Mouse (Mus musculus) hindbrain, embryonic 13.5 days (tissue): Measurements from ENCODE around the gene Ptprcap. TPM values are rescaled to one million over a fixed set of nuclear protein-coding genes. Genes with fewer than 3 reads are reported as not detected.

Experiments used
- ATAC-seq: fragments of 200-750 bp; cut with Nextera tagmentation; 2 replicates; pipeline ENCODE4 v1.8.0; 2017; ENCODE audit warnings: moderate TSS enrichment; ENCODE audit not compliant: low FRiP score
- H3K27ac ChIP-seq: fragments of 300-500 bp; sonication (generic); 2 replicates; pipeline ENCODE4 v1.5.1; 2015; ENCODE audit warnings: inconsistent platforms, mild to moderate bottlenecking, moderate library complexity
- H3K27me3 ChIP-seq: fragments of 300-500 bp; sonication (generic); 2 replicates; pipeline ENCODE4 v1.6.1; 2015; ENCODE audit warnings: mild to moderate bottlenecking, inconsistent platforms
- H3K36me3 ChIP-seq: fragments of 300-500 bp; sonication (generic); 2 replicates; pipeline ENCODE4 v1.6.1; 2015; ENCODE audit warnings: mild to moderate bottlenecking, inconsistent platforms
- H3K4me1 ChIP-seq: fragments of 300-500 bp; sonication (generic); replicated peaks from 2 replicates; pipeline ENCODE4 v1.6.1; 2015; ENCODE audit warnings: inconsistent platforms
- H3K4me2 ChIP-seq: fragments of 300-500 bp; sonication (generic); 2 replicates; pipeline ENCODE4 v1.6.1; 2015; ENCODE audit warnings: inconsistent platforms, mild to moderate bottlenecking, moderate library complexity
- H3K4me3 ChIP-seq: fragments of 300-500 bp; sonication (generic); 2 replicates; pipeline ENCODE4 v1.5.1; 2015; ENCODE audit warnings: mild to moderate bottlenecking, inconsistent platforms
- H3K9ac ChIP-seq: fragments of 300-500 bp; sonication (generic); 2 replicates; pipeline ENCODE4 v1.6.1; 2015; ENCODE audit warnings: mild to moderate bottlenecking, inconsistent platforms
- H3K9me3 ChIP-seq: fragments of 300-500 bp; sonication (generic); 2 replicates; pipeline ENCODE4 v1.6.1; 2016; ENCODE audit warnings: inconsistent platforms
- WGBS: fragments of 180-500 bp; shearing (Covaris S2); methylation state at CpG from one replicate; pipeline ENCODE4 v1.1.7; 2015; 5-methylcytosine and 5-hydroxymethylcytosine counted together
- polyA plus RNA-seq: library from polyadenylated mRNA; unstranded; fragments of >200 nt; fragmentation: Nextera tagmentation; extraction: Ambion mirVana; gene quantifications from 2 replicates; pipeline ENCODE4 v1.2.1, GENCODE M21; 2015

Gene Ptprcap
- 0.47 and 0.66 TPM in 2 replicates for polyA plus RNA-seq

DNA sequence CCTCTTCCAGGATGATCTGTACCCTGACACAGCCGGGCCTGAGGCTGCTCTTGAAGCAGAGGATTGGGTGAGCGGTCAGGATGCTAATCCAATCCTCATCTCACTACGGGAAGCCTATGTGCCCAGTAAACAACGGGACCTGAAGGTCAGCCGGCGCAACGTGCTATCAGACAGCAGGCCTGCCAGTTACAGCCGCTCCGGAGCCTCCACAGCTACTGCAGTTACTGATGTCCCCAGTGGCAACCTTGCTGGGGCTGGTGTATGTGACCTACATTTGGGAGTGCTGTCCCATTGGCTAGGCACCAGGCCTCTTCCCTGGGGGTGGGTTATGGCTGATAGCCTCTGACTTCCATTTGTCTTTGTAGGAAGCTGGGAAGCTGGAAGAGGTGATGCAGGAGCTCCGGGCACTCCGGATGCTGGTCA is at the start of gene Ptprcap:
Ptprcap (plus strand) TSS at position 373 of the 423 bp plus-strand sequence.
- Histone ChIP-seq H3K27me3 (no peaks in the 10 kb centered on the region), H3K36me3 (peaks cover 68% of the 10 kb centered on the region), H3K4me3 (no peak within 1 kb of the TSS), H3K4me2 (no peak within 1 kb of the TSS), H3K27ac (peak within 1 kb of the TSS; percentile 30; the same call in 1 of the 2 replicates), H3K9ac (peak within 1 kb of the TSS; percentile 35), H3K9me3 (no peaks in the 10 kb centered on the region), H3K4me1 (peaks cover 22% of the 10 kb centered on the region)
- 81% methylated on average over 11 of the region's 11 CpGs for WGBS
- ATAC-seq = no peak

GRCm38 (mm10) chr19:4103792-4104191 is 49.6 kb upstream of the Ptprcap start:
- ATAC-seq = no peak
- peaks cover 50% of the 10 kb centered on the region for H3K4me1 ChIP-seq

GRCm38 (mm10) chr19:4104675-4105194 is 48.7 kb upstream of the Ptprcap start:
- ATAC-seq = no peak
- Histone ChIP-seq H3K4me2 (no peak overlapping the region), H3K4me1 (peaks cover 40% of the 10 kb centered on the region), H3K4me3 (no peak overlapping the region), H3K27me3 (peaks cover 27% of the 10 kb centered on the region), H3K27ac (peak overlapping the region; percentile 30), H3K36me3 (peaks cover 46% of the 10 kb centered on the region), H3K9me3 (no peaks in the 10 kb centered on the region), H3K9ac (no peak overlapping the region)
- WGBS = 93% methylated on average over 16 of the region's 16 CpGs

More at GRCm38 (mm10) chr19:4103792-4104191, 49.6 kb upstream of the Ptprcap start:
- Histone ChIP-seq H3K36me3 (peaks cover 37% of the 10 kb centered on the region), H3K9ac (no peak overlapping the region), H3K27ac (no peak overlapping the region), H3K4me2 (no peak overlapping the region), H3K4me3 (no peak overlapping the region), H3K9me3 (no peaks in the 10 kb centered on the region), H3K27me3 (peaks cover 32% of the 10 kb centered on the region)
- WGBS = 72% methylated on average over 3 of the region's 3 CpGs

GRCm38 (mm10) chr19:4106654-4107053 is 46.8 kb upstream of the Ptprcap start:
- Histone ChIP-seq H3K9me3 (no peaks in the 10 kb centered on the region), H3K4me2 (no peak overlapping the region), H3K36me3 (peaks cover 66% of the 10 kb centered on the region), H3K27ac (no peak overlapping the region), H3K27me3 (peaks cover 19% of the 10 kb centered on the region), H3K9ac (no peak overlapping the region), H3K4me3 (no peak overlapping the region), H3K4me1 (peaks cover 21% of the 10 kb centered on the region)
- WGBS = 94% methylated on average over 14 of the region's 14 CpGs
- no peak for ATAC-seq

DNA sequence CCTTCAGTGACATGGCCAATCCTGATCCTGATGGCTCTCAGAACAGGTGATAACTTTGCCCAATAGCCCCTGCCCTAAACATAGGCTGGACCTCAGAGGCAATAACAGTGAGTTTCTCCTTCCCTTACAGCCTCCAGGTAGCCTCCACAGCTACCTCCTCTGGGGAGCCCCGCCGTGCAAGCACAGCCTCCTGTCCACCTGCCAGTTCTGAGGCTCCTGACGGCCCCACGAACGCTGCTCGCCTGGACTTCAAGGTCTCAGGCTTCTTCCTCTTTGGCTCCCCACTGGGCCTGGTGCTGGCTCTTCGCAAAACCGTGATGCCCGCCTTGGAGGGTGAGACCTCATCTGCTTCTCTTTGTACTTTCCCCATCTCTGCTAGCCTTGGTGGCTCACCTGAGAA is 44.9 kb upstream of the Ptprcap start:
- no peak overlapping the region for H3K27ac ChIP-seq
- no peaks in the 10 kb centered on the region for H3K27me3 ChIP-seq
- no peak overlapping the region for H3K4me3 ChIP-seq
- peaks cover 81% of the 10 kb centered on the region for H3K36me3 ChIP-seq
- no peak for ATAC-seq
- no peak overlapping the region for H3K9ac ChIP-seq
- H3K4me2 ChIP-seq = no peak overlapping the region
- peaks cover 6% of the 10 kb centered on the region; the same call in 1 of the 2 replicates for H3K4me1 ChIP-seq
- H3K9me3 ChIP-seq = no peaks in the 10 kb centered on the region
- 83% methylated on average over 9 of the region's 9 CpGs for WGBS

GRCm38 (mm10) chr19:4112063-4112960 is 41.1 kb upstream of the Ptprcap start:
- WGBS = 94% methylated on average over 26 of the region's 26 CpGs
- H3K4me3 ChIP-seq = no peak overlapping the region
- no peaks in the 10 kb centered on the region for H3K27me3 ChIP-seq
- H3K9ac ChIP-seq = no peak overlapping the region
- H3K36me3 ChIP-seq = peaks cover 98% of the 10 kb centered on the region
- H3K27ac ChIP-seq = no peak overlapping the region
- no peak for ATAC-seq
- no peaks in the 10 kb centered on the region for H3K9me3 ChIP-seq
- no peaks in the 10 kb centered on the region; the same call in 1 of the 2 replicates for H3K4me1 ChIP-seq
- H3K4me2 ChIP-seq = no peak overlapping the region

DNA sequence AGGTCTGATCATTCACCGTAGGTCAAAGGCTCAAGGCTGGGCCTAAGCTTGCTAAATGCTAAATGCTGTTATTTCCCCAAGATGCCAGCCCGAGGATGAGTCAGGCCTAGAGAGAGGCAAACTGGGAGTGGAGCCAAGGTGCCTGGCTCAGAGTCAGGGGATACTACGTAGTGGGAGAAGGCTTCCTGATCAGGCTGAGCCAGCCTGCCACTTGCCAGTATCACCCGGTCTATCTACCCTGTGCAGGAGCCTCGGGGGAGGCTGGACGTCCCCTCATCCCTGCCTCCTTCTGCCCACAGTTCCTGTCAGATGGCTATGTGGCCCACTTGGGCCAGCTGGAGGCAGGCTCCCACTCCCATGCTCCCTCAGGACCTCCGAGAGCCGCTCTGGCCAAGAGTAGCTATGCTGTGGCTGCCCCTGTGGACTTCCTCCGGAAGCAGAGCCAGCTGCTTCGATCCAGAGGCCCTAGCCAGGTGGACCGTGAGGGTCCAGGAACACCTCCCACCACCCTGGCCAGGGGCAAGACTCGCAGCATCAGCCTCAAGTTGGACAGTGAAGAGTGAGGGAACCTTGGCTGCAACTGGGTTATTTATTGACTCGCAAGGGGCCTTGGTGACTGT is 40.1 kb upstream of the Ptprcap start:
- Histone ChIP-seq H3K9ac (0 out of 2 replicates have a peak overlapping the region, but pooled peaks have one; percentile 8), H3K4me3 (no peak overlapping the region), H3K4me2 (no peak overlapping the region), H3K36me3 (peaks cover 99% of the 10 kb centered on the region), H3K27me3 (no peaks in the 10 kb centered on the region), H3K27ac (no peak overlapping the region), H3K4me1 (no peaks in the 10 kb centered on the region; the same call in 1 of the 2 replicates), H3K9me3 (no peaks in the 10 kb centered on the region)
- 81% methylated on average over 13 of the region's 13 CpGs for WGBS
- peak; percentile 14; the same call in 1 of the 2 replicates for ATAC-seq

DNA sequence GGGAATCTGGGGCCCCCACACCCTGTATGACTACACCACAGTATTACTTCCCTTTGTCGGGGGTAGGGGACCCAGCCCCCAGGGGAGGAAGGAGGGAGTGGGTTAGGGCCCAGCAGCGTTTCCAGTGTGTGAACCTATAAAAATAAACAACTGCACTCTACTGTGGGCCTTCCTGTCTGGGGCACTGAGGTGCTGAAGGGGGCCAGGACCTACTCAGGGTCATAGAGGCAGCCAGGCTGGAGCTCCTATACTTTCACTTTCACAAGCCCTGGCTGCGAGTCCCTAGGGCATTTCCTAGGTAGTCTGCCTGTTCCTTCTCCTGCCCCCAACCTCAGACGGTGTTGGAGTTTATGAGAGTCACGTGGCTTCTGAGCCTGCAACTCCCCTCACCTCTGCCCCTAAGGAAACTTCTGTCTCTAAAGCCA is 39.6 kb upstream of the Ptprcap start:
- Histone ChIP-seq H3K9ac (no peak overlapping the region), H3K27me3 (no peaks in the 10 kb centered on the region), H3K36me3 (peaks cover 94% of the 10 kb centered on the region), H3K27ac (no peak overlapping the region), H3K4me1 (no peaks in the 10 kb centered on the region; the same call in 1 of the 2 replicates), H3K4me2 (no peak overlapping the region), H3K4me3 (no peak overlapping the region), H3K9me3 (no peaks in the 10 kb centered on the region)
- WGBS = 79% methylated on average over 5 of the region's 5 CpGs
- peak; percentile 15; the same call in 1 of the 2 replicates for ATAC-seq

- no peak overlapping the region for H3K4me2 ChIP-seq
- H3K4me3 ChIP-seq = no peak overlapping the region
- no peaks in the 10 kb centered on the region for H3K9me3 ChIP-seq
- peaks cover 90% of the 10 kb centered on the region for H3K36me3 ChIP-seq
- WGBS = 90% methylated on average over 10 of the region's 10 CpGs
- H3K27ac ChIP-seq = no peak overlapping the region
- no peaks in the 10 kb centered on the region; the same call in none of the 2 replicates for H3K4me1 ChIP-seq
- no peak overlapping the region for H3K9ac ChIP-seq
- no peaks in the 10 kb centered on the region for H3K27me3 ChIP-seq
- ATAC-seq = no peak
Observed at GRCm38 (mm10) chr19:4114551-4114950, 38.9 kb upstream of the Ptprcap start.

- Histone ChIP-seq H3K9me3 (no peaks in the 10 kb centered on the region), H3K4me2 (no peak overlapping the region), H3K9ac (no peak overlapping the region), H3K4me3 (no peak overlapping the region), H3K27ac (no peak overlapping the region), H3K36me3 (peaks cover 84% of the 10 kb centered on the region), H3K4me1 (peaks cover 2% of the 10 kb centered on the region), H3K27me3 (no peaks in the 10 kb centered on the region)
- ATAC-seq = no peak
- 97% methylated on average over 10 of the region's 10 CpGs for WGBS
Observed at GRCm38 (mm10) chr19:4115144-4115543, 38.3 kb upstream of the Ptprcap start.

- Histone ChIP-seq H3K4me1 (peaks cover 9% of the 10 kb centered on the region), H3K36me3 (peaks cover 77% of the 10 kb centered on the region), H3K27me3 (no peaks in the 10 kb centered on the region), H3K9me3 (no peaks in the 10 kb centered on the region), H3K4me2 (no peak overlapping the region), H3K4me3 (no peak overlapping the region), H3K9ac (no peak overlapping the region), H3K27ac (no peak overlapping the region)
- no peak for ATAC-seq
- 85% methylated on average over 11 of the region's 11 CpGs for WGBS
Observed at GRCm38 (mm10) chr19:4115816-4116215, 37.6 kb upstream of the Ptprcap start.

DNA sequence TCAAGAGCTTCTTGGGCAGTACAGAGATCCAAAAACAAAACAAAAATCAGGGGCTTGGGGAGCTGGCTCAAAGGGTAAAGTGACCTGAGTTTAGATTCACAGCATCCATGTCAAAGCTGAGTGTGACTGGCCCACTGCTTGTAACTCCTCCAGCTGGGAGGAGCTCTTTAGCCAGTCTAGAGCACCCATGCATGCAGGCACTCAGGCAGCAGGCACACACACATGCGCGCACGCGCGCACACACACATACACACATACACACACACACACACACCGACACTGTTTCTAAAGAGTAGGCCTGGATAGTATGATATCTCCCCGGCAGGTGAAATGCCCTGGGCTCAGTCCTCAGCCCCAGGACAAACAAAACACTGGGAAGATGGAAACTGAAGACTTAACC is 36.4 kb upstream of the Ptprcap start:
- Histone ChIP-seq H3K4me3 (no peak overlapping the region), H3K27ac (no peak overlapping the region), H3K4me1 (peaks cover 10% of the 10 kb centered on the region), H3K9ac (no peak overlapping the region), H3K9me3 (no peaks in the 10 kb centered on the region), H3K36me3 (peaks cover 65% of the 10 kb centered on the region), H3K27me3 (no peaks in the 10 kb centered on the region), H3K4me2 (no peak overlapping the region)
- WGBS = 97% methylated on average over 7 of the region's 7 CpGs
- no peak for ATAC-seq
